Mouse (Mus musculus) heart, embryonic 16.5 days (tissue): Measurements from ENCODE around the gene Olfr64. TPM values are rescaled to one million over a fixed set of nuclear protein-coding genes. Genes with fewer than 3 reads are reported as not detected.

ENCODE experiments used
- ATAC-seq: fragments of 200-750 bp; cut with Nextera tagmentation; replicated peaks from 2 replicates; pipeline ENCODE4 v1.8.0; 2017; ENCODE audit warnings: moderate number of reproducible peaks; ENCODE audit not compliant: insufficient read depth, low FRiP score; ENCODE audit errors: extremely low read depth
- H3K27ac ChIP-seq: fragments of 300-500 bp; sonication (generic); 2 replicates; pipeline ENCODE4 v1.5.1; 2014; ENCODE audit warnings: mild to moderate bottlenecking, low read length, control low read depth, moderate library complexity
- H3K27me3 ChIP-seq: fragments of 300-500 bp; sonication (generic); 2 replicates; pipeline ENCODE4 v1.6.1; 2014; ENCODE audit warnings: low read length, mixed read lengths; ENCODE audit not compliant: control insufficient read depth, insufficient read depth
- H3K36me3 ChIP-seq: fragments of 300-500 bp; sonication (generic); 2 replicates; pipeline ENCODE4 v1.6.1; 2014; ENCODE audit not compliant: control insufficient read depth, insufficient read depth
- H3K4me1 ChIP-seq: fragments of 300-500 bp; sonication (generic); 2 replicates; pipeline ENCODE4 v1.6.1; 2014; ENCODE audit warnings: low read length, mixed read lengths; ENCODE audit not compliant: control insufficient read depth, insufficient read depth
- H3K4me2 ChIP-seq: fragments of 300-500 bp; sonication (generic); 2 replicates; pipeline ENCODE4 v1.6.1; 2014; ENCODE audit warnings: low read depth, mild to moderate bottlenecking, control low read depth, low read length
- H3K4me3 ChIP-seq: fragments of 300-500 bp; sonication (generic); 2 replicates; pipeline ENCODE4 v1.5.1; 2014; ENCODE audit warnings: mild to moderate bottlenecking, control low read depth, low read length
- H3K9ac ChIP-seq: fragments of 300-500 bp; sonication (generic); 2 replicates; pipeline ENCODE4 v1.6.1; 2014; ENCODE audit warnings: low read length, control low read depth
- H3K9me3 ChIP-seq: fragments of 300-500 bp; sonication (generic); replicated peaks from 2 replicates; pipeline ENCODE4 v1.6.1; 2016; ENCODE audit warnings: low read length; ENCODE audit not compliant: control insufficient read depth
- WGBS: fragments of 180-500 bp; shearing (Covaris S2); extraction: QIAGEN DNeasy Blood & Tissue Kit; methylation state at CpG from one replicate; pipeline ENCODE4 v1.1.7; 2014; 5-methylcytosine and 5-hydroxymethylcytosine counted together
- polyA plus RNA-seq: library from polyadenylated mRNA; unstranded; fragments of >200 nt; fragmentation: Nextera tagmentation; extraction: Ambion mirVana; gene quantifications from 2 replicates; pipeline ENCODE4 v1.2.1, GENCODE M21; 2015

Olfr64 gene
- polyA plus RNA-seq, 1 experiment from 2014 or later = not detected

- no peak overlapping the region for H3K4me2 ChIP-seq
- H3K27ac ChIP-seq = no peak overlapping the region
- no peaks in the 10 kb centered on the region for H3K9me3 ChIP-seq
- WGBS = 29% methylated on average over 1 of the region's 2 CpGs
- H3K9ac ChIP-seq = no peak overlapping the region
- no peaks in the 10 kb centered on the region for H3K36me3 ChIP-seq
- no peak overlapping the region for H3K4me3 ChIP-seq
- no peak for ATAC-seq
- H3K4me1 ChIP-seq = no peaks in the 10 kb centered on the region
- no peaks in the 10 kb centered on the region for H3K27me3 ChIP-seq
These were observed 49.6 kb downstream of the Olfr64 start for GRCm38 (mm10) chr7:103844525-103845325.

- WGBS = 58% methylated on average over 2 of the region's 2 CpGs
- ATAC-seq = no peak
- Histone ChIP-seq H3K4me3 (no peak within 1 kb of the TSS), H3K4me2 (no peak within 1 kb of the TSS), H3K27ac (no peak within 1 kb of the TSS), H3K9ac (no peak within 1 kb of the TSS), H3K27me3 (no peaks in the 10 kb centered on the region), H3K36me3 (no peaks in the 10 kb centered on the region), H3K4me1 (no peaks in the 10 kb centered on the region), H3K9me3 (no peaks in the 10 kb centered on the region)
These were observed 51.3 kb downstream of the Olfr64 start, which contains the start of gene Hbb-bh1 for GRCm38 (mm10) chr7:103843034-103843433. Gene Hbb-bh1 (minus strand): TSS chr7:103843164.

GRCm38 (mm10) chr7:103840268-103840667, 54.0 kb downstream of the Olfr64 start, which contains the start of gene Hbb-bh2:
Gene Hbb-bh2 (minus strand): TSS chr7:103840520.
- Histone ChIP-seq H3K4me1 (no peaks in the 10 kb centered on the region), H3K27me3 (no peaks in the 10 kb centered on the region), H3K36me3 (no peaks in the 10 kb centered on the region), H3K9ac (no peak within 1 kb of the TSS), H3K4me2 (no peak within 1 kb of the TSS), H3K9me3 (no peaks in the 10 kb centered on the region), H3K4me3 (no peak within 1 kb of the TSS), H3K27ac (no peak within 1 kb of the TSS)
- ATAC-seq = no peak
- WGBS = 73% methylated on average over 3 of the region's 3 CpGs

Other genes with a start within 250 kb of the Olfr64 start
- not detected in 2 replicates for gene Olfr623, start 230.8 kb downstream of the Olfr64 start, polyA plus RNA-seq
- 0.03 and 0.04 TPM in 2 replicates for gene Olfr624, start 223.3 kb downstream of the Olfr64 start, polyA plus RNA-seq
- gene Olfr625-ps1, start 211.8 kb downstream of the Olfr64 start, polyA plus RNA-seq = not detected in 2 replicates
- gene Olfr243, start 179.8 kb downstream of the Olfr64 start, polyA plus RNA-seq = not detected in 2 replicates
- not detected in 2 replicates for gene Olfr628, start 164.1 kb downstream of the Olfr64 start, polyA plus RNA-seq
- not detected in 2 replicates for gene Olfr629, start 149.5 kb downstream of the Olfr64 start, polyA plus RNA-seq
- not detected in 2 replicates for gene Olfr630, start 137.2 kb downstream of the Olfr64 start, polyA plus RNA-seq
- gene Olfr69, start 122.9 kb downstream of the Olfr64 start, polyA plus RNA-seq = not detected in 2 replicates
- not detected in 2 replicates for gene Olfr68, start 114.8 kb downstream of the Olfr64 start, polyA plus RNA-seq
- not detected in 2 replicates for gene Olfr67, start 102.7 kb downstream of the Olfr64 start, polyA plus RNA-seq
- gene Hbb-bt, start 80.5 kb downstream of the Olfr64 start, polyA plus RNA-seq = 7,811 and 8,208 TPM in 2 replicates
- gene Hbb-bs, start 66.4 kb downstream of the Olfr64 start, polyA plus RNA-seq = 24,611 and 28,119 TPM in 2 replicates
- gene Hbb-bh2, start 54.0 kb downstream of the Olfr64 start, polyA plus RNA-seq = not detected in 2 replicates
- 2.3 and 2.8 TPM in 2 replicates for gene Hbb-bh1, start 51.3 kb downstream of the Olfr64 start, polyA plus RNA-seq
- gene Hbb-y, start 41.3 kb downstream of the Olfr64 start, polyA plus RNA-seq = 147 and 172 TPM in 2 replicates
- gene Olfr66, start 8.2 kb downstream of the Olfr64 start, polyA plus RNA-seq = not detected in 2 replicates
- not detected in 2 replicates for gene Olfr65, start 9.0 kb upstream of the Olfr64 start, polyA plus RNA-seq
- not detected in 2 replicates for gene Olfr631, start 34.3 kb upstream of the Olfr64 start, polyA plus RNA-seq
- gene Olfr632, start 39.9 kb upstream of the Olfr64 start, polyA plus RNA-seq = not detected in 2 replicates
- gene Olfr633, start 50.0 kb upstream of the Olfr64 start, polyA plus RNA-seq = not detected in 2 replicates
- not detected in 2 replicates for gene Olfr635, start 76.7 kb upstream of the Olfr64 start, polyA plus RNA-seq
- gene Olfr638, start 104.3 kb upstream of the Olfr64 start, polyA plus RNA-seq = not detected in 2 replicates
- 0.03 TPM in 1 of 2 replicates, not detected in the other for gene Olfr639, start 122.8 kb upstream of the Olfr64 start, polyA plus RNA-seq
- gene Olfr640, start 131.1 kb upstream of the Olfr64 start, polyA plus RNA-seq = not detected in 2 replicates
- not detected in 2 replicates for gene Olfr641, start 141.0 kb upstream of the Olfr64 start, polyA plus RNA-seq
- not detected in 2 replicates for gene Olfr642, start 158.2 kb upstream of the Olfr64 start, polyA plus RNA-seq
- gene 4930516K23Rik, start 167.0 kb upstream of the Olfr64 start, polyA plus RNA-seq = not detected in 2 replicates
- gene Olfr644, start 177.4 kb upstream of the Olfr64 start, polyA plus RNA-seq = not detected in 2 replicates
- not detected in 2 replicates for gene Olfr645, start 191.0 kb upstream of the Olfr64 start, polyA plus RNA-seq
- gene Olfr646, start 210.4 kb upstream of the Olfr64 start, polyA plus RNA-seq = not detected in 2 replicates
- not detected in 2 replicates for gene Ubqln5, start 235.3 kb upstream of the Olfr64 start, polyA plus RNA-seq
- not detected in 2 replicates for gene Olfr643, start 242.9 kb upstream of the Olfr64 start, polyA plus RNA-seq
- not detected in 2 replicates for gene Ubqln3, start 248.8 kb upstream of the Olfr64 start, polyA plus RNA-seq